Mouse (Mus musculus) cerebellum, adult 2 months (tissue): ENCODE data around the gene Slc13a4. TPM values are rescaled to one million over a fixed set of nuclear protein-coding genes. Genes with fewer than 3 reads are reported as not detected.

ENCODE experiments used
- DNase-seq, 2 experiments: peaks; one replicate each; pipeline ENCODE4 v3.0.0; 2021
- H3K27ac ChIP-seq: fragments of 200-500 bp; 2 replicates; pipeline ENCODE4 v1.5.1; 2012; ENCODE audit warnings: low read length, control low read depth, inconsistent platforms; ENCODE audit not compliant: insufficient read depth
- H3K27me3 ChIP-seq: fragments of 200-500 bp; 2 replicates; pipeline ENCODE4 v1.6.1; 2012; ENCODE audit warnings: inconsistent platforms, mild to moderate bottlenecking, low read length, moderate library complexity; ENCODE audit not compliant: control insufficient read depth, insufficient read depth
- H3K4me1 ChIP-seq: fragments of 200-500 bp; 2 replicates; pipeline ENCODE4 v1.6.1; 2011; ENCODE audit warnings: low read length; ENCODE audit not compliant: control insufficient read depth, insufficient read depth
- H3K4me3 ChIP-seq: fragments of 200-500 bp; replicated peaks from 2 replicates; pipeline ENCODE3; 2011; ENCODE audit warnings: mild to moderate bottlenecking, low read depth, low read length, control low read depth; ENCODE audit not compliant: insufficient read depth
- CTCF ChIP-seq: fragments of 200-500 bp; IDR thresholded peaks from 2 replicates; pipeline ENCODE4 v1.5.1; 2011; ENCODE audit warnings: low read depth, mild to moderate bottlenecking, control low read depth, low read length, moderate library complexity, borderline replicate concordance; ENCODE audit not compliant: insufficient read depth
- POLR2A ChIP-seq: fragments of 200-500 bp; IDR thresholded peaks from 2 replicates; pipeline ENCODE4 v1.6.1; 2011; ENCODE audit warnings: low read length, control low read depth, borderline replicate concordance; ENCODE audit not compliant: insufficient read depth
- WGBS: fragments of 180-500 bp; shearing (Covaris S2); methylation state at CpG from one replicate; pipeline ENCODE4 v1.1.7; 2018; 5-methylcytosine and 5-hydroxymethylcytosine counted together
- polyA plus RNA-seq: library from polyadenylated mRNA; depleted of rRNA; stranded (reverse); fragments of >200 nt; gene quantifications from 2 replicates; pipeline ENCODE4 v1.2.3, GENCODE M21; 2012

Slc13a4 gene
- polyA plus RNA-seq, 1 experiment = 4.9 TPM

DNA sequence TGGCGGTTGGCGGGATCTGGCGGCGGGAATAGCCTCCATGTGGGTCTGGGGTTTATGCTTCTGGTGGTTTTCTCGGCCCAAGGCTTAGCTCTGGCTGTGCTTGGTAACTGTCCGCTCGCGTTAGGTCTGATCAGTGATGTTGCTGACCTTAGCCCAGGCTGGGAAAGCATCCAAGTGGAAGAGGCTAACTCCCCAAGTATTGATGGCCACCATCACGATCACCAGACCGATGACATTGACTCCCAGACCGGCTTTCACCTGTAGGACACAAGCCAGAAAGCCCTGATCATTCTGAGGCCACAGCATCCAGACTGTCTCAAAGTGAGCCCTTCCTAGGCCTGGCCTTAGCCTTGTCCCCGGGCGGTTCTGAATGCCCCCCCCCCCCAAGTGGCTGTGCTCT, 39.2 kb downstream of the Slc13a4 start:
- Histone ChIP-seq H3K4me3 (no peak overlapping the region), H3K27ac (no peak overlapping the region), H3K27me3 (no peaks in the 10 kb centered on the region), H3K4me1 (0 out of 2 replicates have a peak, but pooled peaks cover 3% of the 10 kb centered on the region)
- DNase-seq = no peak
- 91% methylated on average over 13 of the region's 13 CpGs for WGBS
- TF ChIP-seq CTCF (no peak), POLR2A (no peak)

DNA sequence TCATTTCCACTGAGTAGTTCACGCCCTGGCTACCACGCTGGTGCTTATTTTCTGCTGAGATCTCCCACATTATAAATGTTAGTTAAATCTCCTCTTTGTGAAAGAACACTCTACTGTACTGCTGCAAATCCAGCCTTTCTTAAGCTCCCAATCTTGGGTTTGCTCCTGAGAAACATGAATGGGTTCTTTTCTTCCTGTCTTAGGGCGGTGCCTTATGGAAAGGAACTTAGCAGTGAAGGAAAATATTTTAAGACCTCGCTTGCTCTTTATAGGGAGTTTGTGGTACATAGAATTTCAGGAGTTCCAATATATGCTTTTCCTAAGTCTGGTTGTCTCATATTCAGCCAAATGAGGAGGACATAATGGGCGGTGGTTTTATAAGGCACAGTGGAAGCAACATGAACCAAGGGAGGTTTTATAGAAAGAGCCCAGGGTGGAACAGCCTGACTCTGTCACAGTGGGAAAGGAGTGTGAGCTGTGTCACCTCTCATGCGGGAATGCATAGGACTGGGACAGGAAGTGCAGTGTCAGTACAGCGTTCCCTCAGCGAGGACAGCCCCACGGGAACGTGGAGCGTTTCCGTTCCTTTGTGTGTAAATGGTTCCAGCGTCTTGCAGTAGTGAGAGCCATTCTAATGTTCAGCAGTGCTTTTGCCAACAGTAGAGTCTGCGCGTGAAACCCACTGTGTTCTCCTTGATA, 42.2 kb downstream of the Slc13a4 start:
- H3K4me3 ChIP-seq = no peak overlapping the region
- WGBS = 82% methylated on average over 15 of the region's 15 CpGs
- H3K4me1 ChIP-seq = no peaks in the 10 kb centered on the region
- TF ChIP-seq POLR2A = no peak
- no peak for TF ChIP-seq CTCF
- no peaks in the 10 kb centered on the region for H3K27me3 ChIP-seq
- no peak overlapping the region for H3K27ac ChIP-seq
- no peak for DNase-seq

DNA sequence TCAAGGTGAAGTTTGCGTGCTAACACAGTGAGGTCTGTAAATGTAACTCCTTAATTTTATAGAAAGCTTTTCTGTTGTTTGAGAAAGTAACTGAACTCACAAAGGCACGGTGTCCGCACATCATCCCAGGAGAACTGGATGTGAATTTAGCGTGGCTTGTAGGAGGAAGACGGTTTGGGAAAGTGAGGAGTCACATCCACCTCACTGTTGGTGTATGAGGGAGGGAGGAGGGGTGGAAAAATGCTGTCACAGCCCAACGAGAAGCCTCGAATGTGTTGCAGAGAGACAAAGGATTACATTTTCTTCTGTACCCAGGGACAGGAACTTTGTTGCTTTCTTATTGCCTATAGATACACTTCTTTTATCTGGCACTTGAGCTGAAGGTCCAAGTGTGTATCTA, 47.4 kb downstream of the Slc13a4 start:
- Histone ChIP-seq H3K4me3 (no peak overlapping the region), H3K27me3 (no peaks in the 10 kb centered on the region), H3K4me1 (no peaks in the 10 kb centered on the region; the same call in 1 of the 2 replicates), H3K27ac (no peak overlapping the region)
- 80% methylated on average over 7 of the region's 7 CpGs for WGBS
- TF ChIP-seq CTCF (no peak), POLR2A (no peak)
- no peak for DNase-seq

DNA sequence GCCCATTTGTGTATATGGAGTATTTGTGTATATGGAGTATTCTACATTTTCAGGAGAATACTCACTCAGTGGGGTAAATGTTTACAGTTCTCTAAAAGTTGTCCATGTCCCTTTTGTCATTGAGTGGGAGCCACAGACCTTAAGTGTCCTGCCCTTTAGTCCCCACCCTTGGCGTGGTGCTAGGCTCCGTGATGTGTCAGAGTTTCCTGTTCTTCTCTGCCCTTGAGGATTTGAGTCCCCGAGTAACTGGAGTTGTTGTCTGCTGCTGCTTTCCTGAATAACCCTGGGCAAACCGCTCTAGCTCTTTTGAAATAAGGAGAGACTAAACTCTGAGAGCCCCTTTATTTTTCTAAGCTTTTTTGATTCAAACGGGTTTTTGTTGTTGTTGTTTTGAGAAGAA, 48.4 kb downstream of the Slc13a4 start:
- H3K27me3 ChIP-seq = no peaks in the 10 kb centered on the region
- H3K27ac ChIP-seq = no peak overlapping the region
- H3K4me3 ChIP-seq = no peak overlapping the region
- H3K4me1 ChIP-seq = peaks cover 3% of the 10 kb centered on the region
- WGBS = 83% methylated on average over 5 of the region's 5 CpGs
- DNase-seq = no peak
- TF ChIP-seq POLR2A (no peak), CTCF (no peak)

DNA sequence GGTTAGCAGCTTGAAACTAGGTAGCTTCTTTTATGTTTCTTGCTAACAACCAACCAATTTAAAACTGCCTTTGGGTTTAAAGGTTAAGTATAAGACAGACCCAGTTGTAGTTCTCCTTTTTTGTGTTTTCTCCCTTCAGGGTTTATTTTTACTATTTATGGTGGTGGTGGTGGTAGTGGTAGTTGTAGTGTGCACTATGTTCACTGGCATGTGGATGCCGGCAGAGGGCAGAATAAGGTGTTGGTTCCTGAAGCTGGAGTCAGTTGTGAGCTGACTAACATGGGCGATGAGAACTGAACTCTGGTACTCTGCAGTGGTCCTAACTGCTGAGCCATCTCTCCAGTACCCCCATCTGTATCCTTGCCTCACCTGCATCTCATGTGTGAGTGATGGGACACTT, 49.0 kb downstream of the Slc13a4 start:
- TF ChIP-seq CTCF (no peak), POLR2A (no peak)
- Histone ChIP-seq H3K27ac (no peak overlapping the region), H3K27me3 (no peaks in the 10 kb centered on the region), H3K4me1 (peaks cover 6% of the 10 kb centered on the region), H3K4me3 (no peak overlapping the region)
- no peak for DNase-seq
- 95% methylated on average over 2 of the region's 2 CpGs for WGBS

DNA sequence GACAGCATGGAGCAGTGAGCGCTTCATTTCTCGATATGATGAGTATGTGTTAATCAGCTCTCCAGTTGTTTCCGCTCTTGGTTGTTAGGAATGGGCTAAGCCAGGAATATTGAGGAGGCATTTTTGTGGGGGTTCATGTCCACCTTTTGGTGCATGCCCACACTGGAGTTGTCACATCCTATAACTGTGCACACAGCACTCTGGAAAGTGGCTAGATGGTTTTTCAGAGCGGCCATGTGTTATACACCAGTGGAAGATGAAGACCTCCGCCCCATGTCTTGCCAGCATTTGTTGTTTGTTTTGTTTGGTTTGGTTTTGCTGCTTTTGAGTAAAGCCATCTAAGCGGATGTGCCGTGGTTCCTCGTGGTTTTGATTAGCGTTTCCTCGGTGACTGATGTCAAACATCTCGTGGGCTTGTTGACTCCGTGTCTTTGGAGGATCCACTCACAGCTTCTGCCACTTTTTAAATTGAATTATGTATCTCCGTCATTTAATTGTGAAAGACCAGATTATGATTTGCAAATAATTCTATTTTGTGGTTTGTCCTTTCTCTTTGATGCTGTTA, 50.2 kb downstream of the Slc13a4 start:
- peaks cover 7% of the 10 kb centered on the region for H3K4me1 ChIP-seq

DNA sequence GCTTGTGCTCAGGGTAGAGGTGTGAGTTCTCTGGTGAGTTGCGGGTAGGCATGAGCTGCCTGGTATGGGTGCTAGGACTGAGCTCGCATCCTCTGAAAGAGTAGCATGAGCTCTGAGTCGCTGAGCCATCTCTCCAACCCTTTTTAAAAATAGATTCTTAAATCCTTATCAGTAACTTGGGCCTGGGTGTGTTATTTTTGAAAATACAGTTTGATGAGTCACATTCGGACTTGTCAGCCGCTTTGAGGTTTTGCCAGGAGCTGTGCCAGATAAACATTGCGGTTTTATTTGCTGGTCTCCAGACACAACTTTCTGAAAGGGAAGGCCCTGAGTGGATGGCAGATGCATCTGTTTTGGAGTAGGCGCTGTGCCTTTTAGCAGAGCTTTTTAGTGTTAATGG, 51.2 kb downstream of the Slc13a4 start:
- H3K27me3 ChIP-seq = no peaks in the 10 kb centered on the region
- peaks cover 7% of the 10 kb centered on the region for H3K4me1 ChIP-seq
- TF ChIP-seq CTCF = no peak
- no peak for TF ChIP-seq POLR2A
- WGBS = 42% methylated on average over 7 of the region's 7 CpGs
- peak in 1 of 2 experiments; percentile 26 for DNase-seq
- no peak overlapping the region for H3K4me3 ChIP-seq
- H3K27ac ChIP-seq = no peak overlapping the region

More for the DNA sequence above, 50.2 kb downstream of the Slc13a4 start:
- Histone ChIP-seq H3K27me3 (no peaks in the 10 kb centered on the region), H3K27ac (no peak overlapping the region), H3K4me3 (no peak overlapping the region)
- WGBS = 82% methylated on average over 13 of the region's 13 CpGs
- DNase-seq = no peak
- TF ChIP-seq CTCF = no peak
- no peak for TF ChIP-seq POLR2A

DNA sequence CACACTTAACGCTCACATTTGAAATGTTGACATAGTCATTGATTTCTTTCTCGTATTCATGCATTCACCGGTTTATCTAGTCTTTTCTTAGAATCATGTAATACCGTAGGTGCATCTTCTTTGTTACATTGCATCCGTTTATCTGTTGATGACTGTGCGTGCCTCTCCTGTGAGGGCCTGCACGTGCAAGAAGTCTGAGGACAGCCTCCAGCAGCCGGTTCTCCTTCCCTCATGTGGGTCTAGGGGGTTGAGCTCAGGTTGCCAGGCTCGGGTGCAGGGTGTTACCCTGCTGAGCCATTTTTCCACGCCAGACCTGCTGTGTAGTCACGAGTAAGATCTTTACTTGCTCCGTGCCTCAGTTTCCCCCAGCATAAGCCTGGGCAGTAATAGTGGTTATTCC, 52.9 kb downstream of the Slc13a4 start:
- TF ChIP-seq CTCF (no peak), POLR2A (no peak)
- WGBS = 73% methylated on average over 12 of the region's 12 CpGs
- Histone ChIP-seq H3K4me3 (no peak overlapping the region), H3K4me1 (peaks cover 7% of the 10 kb centered on the region), H3K27ac (no peak overlapping the region), H3K27me3 (no peaks in the 10 kb centered on the region)
- DNase-seq = no peak
